Mouse (Mus musculus): Measurements from ENCODE around the gene Crybg1. TPM values are rescaled to one million over a fixed set of nuclear protein-coding genes. Genes with fewer than 3 reads are reported as not detected.

Gene Crybg1
- total RNA-seq, 2 experiments from 2014 or later = 0.42 to 0.46 TPM

GRCm38 (mm10) chr10:44094794-44095193 lies 53.9 kb downstream of the Crybg1 start:
- ATAC-seq (replicated peaks; ENCODE audit: poor library complexity) = no peak

DNA sequence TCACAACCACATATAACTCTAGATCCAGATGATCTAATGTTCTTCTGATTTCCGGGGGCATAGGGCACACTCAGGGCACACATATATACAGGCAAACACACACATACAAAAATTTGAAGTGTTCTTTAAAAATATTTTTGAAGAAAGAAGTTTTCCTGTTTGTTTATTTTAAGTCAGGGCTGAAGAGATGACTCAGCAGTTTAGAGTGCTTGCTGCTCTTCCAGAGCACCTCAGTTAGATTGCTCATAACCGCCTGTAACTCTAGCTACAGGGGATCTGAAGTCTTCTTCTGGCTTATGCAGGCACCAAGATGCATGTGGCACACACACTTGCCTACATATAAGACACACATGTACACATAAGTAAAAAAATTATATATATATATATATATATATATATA lies 56.9 kb downstream of the Crybg1 start:
- ATAC-seq (replicated peaks; ENCODE audit: poor library complexity) = no peak

- ATAC-seq (replicated peaks; ENCODE audit: poor library complexity) = no peak
Observed at GRCm38 (mm10) chr10:44080351-44080750, 68.3 kb downstream of the Crybg1 start.

- no peak for ATAC-seq (replicated peaks; ENCODE audit: poor library complexity)
Observed at GRCm38 (mm10) chr10:44078799-44079521, 69.7 kb downstream of the Crybg1 start.

DNA sequence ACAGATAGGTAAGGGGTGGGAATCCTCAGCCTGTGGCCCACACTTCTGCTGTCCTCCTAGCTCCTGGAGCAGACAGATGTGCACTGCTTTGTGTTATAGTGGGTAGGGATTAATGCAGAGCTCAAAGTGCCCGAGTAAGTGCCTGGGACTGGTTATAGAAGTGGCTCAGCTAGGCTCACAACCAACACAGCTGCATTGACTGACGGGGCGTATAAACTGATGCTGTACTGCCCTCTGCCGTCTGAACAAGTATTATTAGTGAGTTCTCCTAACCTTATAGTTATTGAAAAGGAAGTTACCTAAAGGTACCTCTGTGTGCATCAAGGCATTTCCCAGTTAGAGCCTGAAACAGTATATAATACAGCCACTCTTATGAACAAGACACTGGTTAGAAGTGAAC lies 77.6 kb downstream of the Crybg1 start:
- ATAC-seq (replicated peaks; ENCODE audit: poor library complexity) = peak; percentile 91

GRCm38 (mm10) chr10:44069131-44069530 lies 79.5 kb downstream of the Crybg1 start:
- peak; percentile 90 for ATAC-seq (replicated peaks; ENCODE audit: poor library complexity)

DNA sequence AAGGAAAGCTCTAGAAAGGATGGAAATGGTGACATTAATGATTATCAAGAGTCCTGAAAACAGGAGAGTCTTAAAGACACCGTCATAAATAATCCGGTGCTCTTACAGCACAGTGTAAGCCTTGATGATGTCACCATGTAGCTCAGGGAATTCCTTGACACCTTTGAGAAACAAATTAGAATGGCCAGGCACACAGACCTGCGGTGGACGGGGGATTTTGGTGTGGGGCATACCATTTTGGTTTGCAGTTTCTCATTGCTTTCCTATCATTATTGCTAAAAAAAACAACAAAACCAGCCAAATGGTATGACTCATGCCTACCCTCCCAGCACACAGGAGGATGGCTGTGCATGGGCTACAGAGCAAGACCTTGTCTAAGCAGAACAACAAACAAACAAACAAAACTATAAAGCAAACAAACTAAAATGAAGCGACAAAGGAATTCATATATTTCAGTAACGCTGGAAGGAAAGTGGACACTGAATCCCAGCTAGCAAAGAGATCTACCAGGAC lies 82.7 kb downstream of the Crybg1 start:
- no peak for ATAC-seq (replicated peaks; ENCODE audit: poor library complexity)

- no peak for ATAC-seq (replicated peaks; ENCODE audit: poor library complexity)
Observed at GRCm38 (mm10) chr10:44062981-44063380, 85.7 kb downstream of the Crybg1 start.

DNA sequence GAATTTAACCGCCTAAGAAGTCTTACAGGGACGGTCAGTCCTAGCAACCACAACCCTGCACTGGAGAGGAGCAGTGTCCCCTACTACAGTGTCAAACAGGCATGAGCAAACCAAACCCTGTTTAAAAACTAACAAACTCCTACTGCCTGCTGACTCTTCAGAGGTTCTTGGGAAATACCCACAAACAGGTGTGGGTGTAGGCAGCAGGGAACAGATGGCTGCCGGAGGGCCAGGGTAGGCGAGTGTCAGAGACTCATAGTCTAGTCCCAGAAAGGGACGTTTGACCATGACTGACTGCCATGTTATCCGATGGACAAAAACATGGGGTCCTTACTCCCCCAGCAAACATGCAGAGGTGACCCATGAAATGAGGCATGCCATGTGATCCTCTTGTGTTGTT lies 97.7 kb downstream of the Crybg1 start:
- no peak for ATAC-seq (replicated peaks; ENCODE audit: poor library complexity)

GRCm38 (mm10) chr10:44044727-44045126 lies 103.9 kb downstream of the Crybg1 start:
- ATAC-seq (replicated peaks; ENCODE audit: poor library complexity) = peak; percentile 34; the same call in 1 of the 2 replicates

- ATAC-seq (replicated peaks; ENCODE audit: poor library complexity) = no peak
Observed at GRCm38 (mm10) chr10:44043630-44044029, 105.0 kb downstream of the Crybg1 start.

GRCm38 (mm10) chr10:44039185-44039584 lies 109.5 kb downstream of the Crybg1 start:
- no peak for ATAC-seq (replicated peaks; ENCODE audit: poor library complexity)

GRCm38 (mm10) chr10:44037918-44038544 lies 110.6 kb downstream of the Crybg1 start:
- peak; percentile 66 for ATAC-seq (replicated peaks; ENCODE audit: poor library complexity)

- peak; percentile 98 for ATAC-seq (replicated peaks; ENCODE audit: poor library complexity)
Observed at GRCm38 (mm10) chr10:44029566-44029965, 119.1 kb downstream of the Crybg1 start.

DNA sequence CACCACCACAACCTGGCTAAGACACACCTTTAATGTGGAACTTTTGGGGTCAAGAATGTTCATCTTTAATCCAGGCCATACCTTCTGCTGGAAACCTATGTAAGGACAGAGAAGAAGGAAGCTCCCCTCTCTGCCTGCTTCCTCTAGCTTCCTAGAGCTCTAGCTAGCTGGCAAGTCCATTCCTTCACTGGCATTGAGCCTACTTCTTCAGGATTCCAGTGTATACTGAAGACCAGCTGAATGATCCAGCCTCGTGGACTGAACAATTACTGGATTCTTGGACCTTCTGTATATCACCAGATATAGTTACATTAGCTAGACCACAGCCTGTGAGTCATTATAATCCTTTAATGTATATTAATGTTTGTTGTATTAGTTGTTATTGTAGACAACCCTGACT lies 121.4 kb downstream of the Crybg1 start:
- ATAC-seq (replicated peaks; ENCODE audit: poor library complexity) = no peak

- no peak for ATAC-seq (replicated peaks; ENCODE audit: poor library complexity)
Observed at GRCm38 (mm10) chr10:44026105-44026504, 122.5 kb downstream of the Crybg1 start.

- ATAC-seq (replicated peaks; ENCODE audit: poor library complexity) = peak; percentile 68
Observed at GRCm38 (mm10) chr10:44024705-44025104, 123.9 kb downstream of the Crybg1 start.

DNA sequence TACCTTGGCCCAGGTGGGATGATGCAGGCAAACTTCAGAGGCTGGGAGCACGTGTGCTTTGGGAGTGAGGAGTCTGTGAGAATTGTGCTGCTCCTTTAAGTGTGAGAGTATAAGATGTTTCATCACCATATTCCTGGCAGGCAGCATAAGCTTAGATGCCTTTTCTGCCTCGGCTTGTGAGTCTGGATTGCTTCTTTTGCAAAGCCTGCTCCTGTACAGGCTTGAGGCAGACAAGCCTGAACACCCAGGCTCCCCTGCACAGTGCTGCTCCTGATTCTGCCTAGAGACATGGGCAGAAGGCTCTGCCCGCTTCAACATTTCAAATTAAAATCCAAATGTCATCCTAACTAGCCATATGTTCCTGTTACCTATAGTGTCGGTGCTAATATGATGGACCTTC lies 128.5 kb downstream of the Crybg1 start:
- ATAC-seq (replicated peaks; ENCODE audit: poor library complexity) = no peak

DNA sequence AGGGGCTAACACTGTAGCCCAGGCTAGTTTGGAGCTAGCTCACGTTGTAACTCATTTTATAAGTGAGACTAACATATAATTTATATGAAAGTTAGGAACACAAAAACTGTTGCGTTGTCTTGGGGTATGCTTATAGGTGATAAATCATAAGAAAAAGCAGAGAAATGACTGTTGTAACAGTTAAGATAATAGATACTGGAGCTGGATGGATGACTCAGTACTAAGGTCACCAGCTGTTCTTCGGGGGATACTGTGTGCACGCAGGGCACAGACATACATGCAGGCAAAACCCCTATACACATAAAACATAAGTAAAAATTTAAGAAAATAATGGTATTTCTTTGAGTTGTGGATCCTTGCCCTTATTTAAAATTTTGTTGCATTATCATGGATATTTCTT lies 130.1 kb downstream of the Crybg1 start:
- ATAC-seq (replicated peaks; ENCODE audit: poor library complexity) = no peak

DNA sequence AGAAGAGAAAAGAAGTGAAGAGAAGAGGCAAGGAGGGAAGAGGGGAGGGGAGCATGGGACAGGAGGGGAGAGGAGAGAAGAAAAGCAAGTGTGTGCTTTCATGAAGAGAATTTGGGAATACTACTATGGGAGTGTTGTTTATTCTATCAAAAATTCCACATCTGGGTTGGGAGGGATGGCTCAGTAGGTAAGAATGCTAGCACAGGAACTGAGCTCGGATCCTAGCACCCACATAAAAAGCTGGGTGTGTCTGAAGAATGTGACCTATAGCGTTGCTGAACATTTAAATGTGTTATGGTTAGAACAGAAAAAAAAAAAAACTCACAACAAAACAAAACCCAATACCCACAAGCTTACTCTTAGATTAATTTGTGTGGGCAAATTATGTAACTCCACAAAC lies 133.0 kb downstream of the Crybg1 start:
- ATAC-seq (replicated peaks; ENCODE audit: poor library complexity) = no peak

DNA sequence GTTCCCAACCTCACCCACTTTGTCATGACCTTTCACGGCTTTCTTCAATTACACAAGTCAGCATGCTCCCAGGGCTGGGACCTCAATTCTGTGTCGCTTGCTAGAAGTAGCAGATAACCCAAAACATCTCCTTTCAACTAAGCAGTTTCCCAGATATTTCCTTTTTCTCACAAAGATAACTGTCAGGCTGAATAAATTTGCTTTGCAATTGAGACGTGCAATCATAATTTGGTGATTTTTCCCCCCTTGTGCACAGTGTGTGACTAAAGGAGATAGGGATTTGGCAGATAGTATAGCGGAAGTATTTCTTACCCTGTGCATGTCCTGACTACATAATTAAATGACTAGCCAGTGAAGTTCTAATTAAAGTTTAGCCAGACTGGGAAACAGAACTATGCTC lies 134.8 kb downstream of the Crybg1 start:
- ATAC-seq (replicated peaks; ENCODE audit: poor library complexity) = no peak

GRCm38 (mm10) chr10:44011408-44011807 lies 137.2 kb downstream of the Crybg1 start:
- peak; percentile 69 for ATAC-seq (replicated peaks; ENCODE audit: poor library complexity)

Data from megakaryocyte progenitor cell, adult 5-6 weeks (primary cell).